Mouse (Mus musculus) embryonic stem cell, embryonic (primary cell): ENCODE measurements around the gene Gm45711.
"Not testable (repeated sequence)": the region's sequence is repeated elsewhere in the genome, so short reads cannot be mapped to it uniquely, and the experiment has no call there.

Experiments
- CTCF ChIA-PET, 4 experiments: fragments of 300-600 bp in 2 of 4; fragments of 350-600 bp in 2 of 4; sonication (Branson Sonifier 250); formaldehyde crosslinking; loops; one replicate each; lab custom pipeline; 2022; ENCODE audit warnings: inconsistent platforms in 2 of 4; lab: Charles Lee
- POLR2A ChIA-PET, 4 experiments: fragments of 300-600 bp in 2 of 4; fragments of 350-600 bp in 2 of 4; sonication (Branson Sonifier 250); formaldehyde crosslinking; loops; one replicate each; lab custom pipeline; 2022; ENCODE audit warnings: antibody characterized with exemption in 4 of 4, inconsistent platforms in 1 of 4; lab: Charles Lee

The Gm45711 gene

GRCm38 (mm10) chr8:104337890-104338289 lies 28.0 kb upstream of the Gm45711 start:
- POLR2A ChIA-PET: no interaction called here
- CTCF ChIA-PET: interaction anchor here in 1 of 4 experiments (0.8 kb wide), 1 partner anchor 239 kb away, joined by 3 read pairs; no protein-coding TSS in a partner anchor

GRCm38 (mm10) chr8:104336806-104337205 lies 26.9 kb upstream of the Gm45711 start:
- CTCF ChIA-PET: interaction anchor here in 1 of 4 experiments (2.1 kb wide), 1 partner anchor 86 kb away, joined by 4 read pairs; the partner anchor contains the start of gene Cklf
- POLR2A ChIA-PET: no interaction called here

- CTCF ChIA-PET: no interaction called here
- POLR2A ChIA-PET: no interaction called here
Measured at GRCm38 (mm10) chr8:104334196-104334595, 24.3 kb upstream of the Gm45711 start.

- ChIA-PET POLR2A (no interaction called here), CTCF (no interaction called here)
Measured at GRCm38 (mm10) chr8:104333786-104334185, 23.9 kb upstream of the Gm45711 start.

- CTCF ChIA-PET: interaction anchor here in 1 of 4 experiments (1.2 kb wide), 1 partner anchor 11 kb away, joined by 3 read pairs; no protein-coding TSS in a partner anchor
- POLR2A ChIA-PET: interaction anchor here in 2 of 4 experiments (0.6 to 1.0 kb wide), 3 partner anchors 8 to 82 kb away, joined by 3 to 10 read pairs (median 5); no protein-coding TSS in a partner anchor
Measured at GRCm38 (mm10) chr8:104332665-104333631, 23.1 kb upstream of the Gm45711 start.

- CTCF ChIA-PET: not testable (repeated sequence)
Measured at GRCm38 (mm10) chr8:104321930-104322329, 12.0 kb upstream of the Gm45711 start, which contains the start of gene Cmtm2b. Gene Cmtm2b, plus strand, starts transcription at chr8:104322230.

GRCm38 (mm10) chr8:104321267-104321666 lies 11.4 kb upstream of the Gm45711 start, which contains the start of gene Gm11020:
Gene Gm11020, plus strand, starts transcription at chr8:104321567.
- CTCF ChIA-PET, POLR2A ChIA-PET: not testable (repeated sequence)

More at GRCm38 (mm10) chr8:104321930-104322329, 12.0 kb upstream of the Gm45711 start, which contains the start of gene Cmtm2b:
- POLR2A ChIA-PET: not testable (repeated sequence)

- ChIA-PET CTCF (no interaction called here), POLR2A (no interaction called here)
Measured at GRCm38 (mm10) chr8:104313311-104313710, 3.4 kb upstream of the Gm45711 start.

GRCm38 (mm10) chr8:104312023-104312422 lies 2.1 kb upstream of the Gm45711 start:
- CTCF ChIA-PET: interaction anchor here in 1 of 4 experiments (0.6 kb wide), 1 partner anchor 39 kb away, joined by 3 read pairs; no protein-coding TSS in a partner anchor
- POLR2A ChIA-PET: not testable (repeated sequence)

GRCm38 (mm10) chr8:104308341-104308740 lies 1.5 kb downstream of the Gm45711 start:
- CTCF ChIA-PET: not testable (repeated sequence)
- POLR2A ChIA-PET: interaction anchor here in 1 of 4 experiments (0.8 kb wide), 1 partner anchor 57 kb away, joined by 3 read pairs; no protein-coding TSS in a partner anchor

GRCm38 (mm10) chr8:104304962-104305361 lies 4.9 kb downstream of the Gm45711 start:
- ChIA-PET CTCF (no interaction called here), POLR2A (no interaction called here)

GRCm38 (mm10) chr8:104302536-104302935 lies 7.3 kb downstream of the Gm45711 start:
- CTCF ChIA-PET, POLR2A ChIA-PET: not testable (repeated sequence)

- POLR2A ChIA-PET: interaction anchor here in 1 of 4 experiments (0.6 kb wide), 1 partner anchor 31 kb away, joined by 5 read pairs; no protein-coding TSS in a partner anchor
- CTCF ChIA-PET: interaction anchor here in 1 of 4 experiments (1.3 kb wide), 1 partner anchor 49 kb away, joined by 3 read pairs; no protein-coding TSS in a partner anchor
Measured at GRCm38 (mm10) chr8:104301577-104301976, 8.3 kb downstream of the Gm45711 start.

GRCm38 (mm10) chr8:104294396-104294795 lies 15.5 kb downstream of the Gm45711 start:
- POLR2A ChIA-PET: no interaction called here
- CTCF ChIA-PET: no interaction called here

- CTCF ChIA-PET, POLR2A ChIA-PET: not testable (repeated sequence)
Measured at GRCm38 (mm10) chr8:104293081-104293480, 16.8 kb downstream of the Gm45711 start, which contains the start of gene Cmtm2a. Gene Cmtm2a, minus strand, starts transcription at chr8:104293181.

GRCm38 (mm10) chr8:104268937-104269440 lies 40.9 kb downstream of the Gm45711 start:
- POLR2A ChIA-PET: no interaction called here

GRCm38 (mm10) chr8:104268368-104268767 lies 41.5 kb downstream of the Gm45711 start:
- CTCF ChIA-PET: no interaction called here
- POLR2A ChIA-PET: no interaction called here

More at GRCm38 (mm10) chr8:104268937-104269440, 40.9 kb downstream of the Gm45711 start:
- CTCF ChIA-PET: no interaction called here

- POLR2A ChIA-PET: interaction anchor here in 2 of 4 experiments (0.6 to 0.7 kb wide), 3 partner anchors 62 to 594 kb away, joined by 3 read pairs; no protein-coding TSS in a partner anchor
Measured at GRCm38 (mm10) chr8:104264271-104264935, 45.5 kb downstream of the Gm45711 start.

More at GRCm38 (mm10) chr8:104264271-104264935, 45.5 kb downstream of the Gm45711 start:
- CTCF ChIA-PET: interaction anchor here in 1 of 4 experiments (0.6 kb wide), 1 partner anchor 46 kb away, joined by 3 read pairs; no protein-coding TSS in a partner anchor
